Mouse (Mus musculus): Measurements from ENCODE around the gene Uncx. TPM values are rescaled to one million over a fixed set of nuclear protein-coding genes. Genes with fewer than 3 reads are reported as not detected.

Uncx gene
- polyA plus RNA-seq (2012; rRNA removed), result not detected in 2 replicates

GRCm38 (mm10) chr5:139543214-139543613 lies at the start of gene Uncx:
TSS of gene Uncx (plus strand) at chr5:139543494.
- no peak for DNase-seq (ENCODE audit: low spot score)

GRCm38 (mm10) chr5:139493690-139494089 lies 49.6 kb upstream of the Uncx start:
- no peak for DNase-seq (ENCODE audit: low spot score)

GRCm38 (mm10) chr5:139495019-139495669 lies 48.1 kb upstream of the Uncx start:
- no peak for DNase-seq (ENCODE audit: low spot score)

- no peak for DNase-seq (ENCODE audit: low spot score)
These were observed 46.4 kb upstream of the Uncx start for GRCm38 (mm10) chr5:139496939-139497338.

- no peak for DNase-seq (ENCODE audit: low spot score)
These were observed 44.5 kb upstream of the Uncx start for GRCm38 (mm10) chr5:139498791-139499190.

- no peak for DNase-seq (ENCODE audit: low spot score)
These were observed 41.0 kb upstream of the Uncx start for GRCm38 (mm10) chr5:139502281-139502680.

- DNase-seq (ENCODE audit: low spot score), result peak; percentile 64
These were observed 38.2 kb upstream of the Uncx start for GRCm38 (mm10) chr5:139505073-139505606.

- no peak for DNase-seq (ENCODE audit: low spot score)
These were observed 37.1 kb upstream of the Uncx start for GRCm38 (mm10) chr5:139506207-139506606.

GRCm38 (mm10) chr5:139510682-139511366 lies 32.5 kb upstream of the Uncx start:
- DNase-seq (ENCODE audit: low spot score), result no peak

- no peak for DNase-seq (ENCODE audit: low spot score)
These were observed 31.1 kb upstream of the Uncx start for GRCm38 (mm10) chr5:139512201-139512600.

- DNase-seq (ENCODE audit: low spot score), result no peak
These were observed 27.0 kb upstream of the Uncx start for GRCm38 (mm10) chr5:139516281-139516680.

- no peak for DNase-seq (ENCODE audit: low spot score)
These were observed 23.0 kb upstream of the Uncx start for GRCm38 (mm10) chr5:139520069-139520834.

GRCm38 (mm10) chr5:139521987-139522386 lies 21.3 kb upstream of the Uncx start:
- DNase-seq (ENCODE audit: low spot score), result no peak

GRCm38 (mm10) chr5:139528851-139529250 lies 14.4 kb upstream of the Uncx start:
- DNase-seq (ENCODE audit: low spot score), result no peak

- DNase-seq (ENCODE audit: low spot score), result no peak
These were observed 7.8 kb upstream of the Uncx start for GRCm38 (mm10) chr5:139535386-139535919.

GRCm38 (mm10) chr5:139536211-139536910 lies 6.9 kb upstream of the Uncx start:
- peak; percentile 69 for DNase-seq (ENCODE audit: low spot score)

GRCm38 (mm10) chr5:139536911-139537738 lies 6.2 kb upstream of the Uncx start:
- DNase-seq (ENCODE audit: low spot score), result no peak

GRCm38 (mm10) chr5:139537739-139538135 lies 5.6 kb upstream of the Uncx start:
- DNase-seq (ENCODE audit: low spot score), result no peak

- no peak for DNase-seq (ENCODE audit: low spot score)
These were observed 1.9 kb upstream of the Uncx start for GRCm38 (mm10) chr5:139541151-139542042.

GRCm38 (mm10) chr5:139542043-139542365 lies 1.3 kb upstream of the Uncx start:
- no peak for DNase-seq (ENCODE audit: low spot score)

Measured in urinary bladder, adult 2 months (tissue).